Mouse (Mus musculus): ENCODE data around the gene Rnf24.
"Not testable (repeated sequence)": the region's sequence is repeated elsewhere in the genome, so short reads cannot be mapped to it uniquely, and the experiment has no call there.

Rnf24 gene

GRCm38 (mm10) chr2:131337602-131338001 lies 15.1 kb downstream of the Rnf24 start:
- DNase-seq (ENCODE audit: low spot score): no peak

GRCm38 (mm10) chr2:131330548-131330947 lies 22.1 kb downstream of the Rnf24 start:
- DNase-seq (ENCODE audit: low spot score): no peak

GRCm38 (mm10) chr2:131328981-131329380 lies 23.7 kb downstream of the Rnf24 start:
- no peak for DNase-seq (ENCODE audit: low spot score)

GRCm38 (mm10) chr2:131326044-131326443 lies 26.6 kb downstream of the Rnf24 start:
- DNase-seq (ENCODE audit: low spot score): no peak

- no peak for DNase-seq (ENCODE audit: low spot score)
Observed at GRCm38 (mm10) chr2:131323675-131324074, 29.0 kb downstream of the Rnf24 start.

GRCm38 (mm10) chr2:131321192-131321591 lies 31.5 kb downstream of the Rnf24 start:
- DNase-seq (ENCODE audit: low spot score): not testable (repeated sequence)

GRCm38 (mm10) chr2:131319401-131319800 lies 33.3 kb downstream of the Rnf24 start:
- no peak for DNase-seq (ENCODE audit: low spot score)

GRCm38 (mm10) chr2:131316167-131316566 lies 36.5 kb downstream of the Rnf24 start:
- DNase-seq (ENCODE audit: low spot score): no peak

GRCm38 (mm10) chr2:131309296-131309695 lies 43.4 kb downstream of the Rnf24 start:
- no peak for DNase-seq (ENCODE audit: low spot score)

GRCm38 (mm10) chr2:131307822-131308221 lies 44.9 kb downstream of the Rnf24 start:
- no peak for DNase-seq (ENCODE audit: low spot score)

- DNase-seq (ENCODE audit: low spot score): no peak
Observed at GRCm38 (mm10) chr2:131307391-131307790, 45.3 kb downstream of the Rnf24 start.

GRCm38 (mm10) chr2:131305226-131305625 lies 47.5 kb downstream of the Rnf24 start:
- not testable (repeated sequence) for DNase-seq (ENCODE audit: low spot score)

- DNase-seq (ENCODE audit: low spot score): no peak
Observed at GRCm38 (mm10) chr2:131304497-131304896, 48.2 kb downstream of the Rnf24 start.

- DNase-seq (ENCODE audit: low spot score): no peak
Observed at GRCm38 (mm10) chr2:131301635-131302034, 51.1 kb downstream of the Rnf24 start.

GRCm38 (mm10) chr2:131300485-131300884 lies 52.2 kb downstream of the Rnf24 start:
- no peak for DNase-seq (ENCODE audit: low spot score)

- not testable (repeated sequence) for DNase-seq (ENCODE audit: low spot score)
Observed at GRCm38 (mm10) chr2:131298674-131299073, 54.0 kb downstream of the Rnf24 start.

- no peak for DNase-seq (ENCODE audit: low spot score)
Observed at GRCm38 (mm10) chr2:131296746-131297261, 55.9 kb downstream of the Rnf24 start.

- no peak for DNase-seq (ENCODE audit: low spot score)
Observed at GRCm38 (mm10) chr2:131290669-131291068, 62.0 kb downstream of the Rnf24 start.

- no peak for DNase-seq (ENCODE audit: low spot score)
Observed at GRCm38 (mm10) chr2:131286276-131286675, 66.4 kb downstream of the Rnf24 start.

GRCm38 (mm10) chr2:131281596-131281995 lies 71.1 kb downstream of the Rnf24 start:
- DNase-seq (ENCODE audit: low spot score): no peak

GRCm38 (mm10) chr2:131276722-131277121 lies 76.0 kb downstream of the Rnf24 start:
- no peak for DNase-seq (ENCODE audit: low spot score)

GRCm38 (mm10) chr2:131275493-131275892 lies 77.2 kb downstream of the Rnf24 start:
- no peak for DNase-seq (ENCODE audit: low spot score)

- DNase-seq (ENCODE audit: low spot score): no peak
Observed at GRCm38 (mm10) chr2:131265056-131265455, 87.6 kb downstream of the Rnf24 start.

- no peak for DNase-seq (ENCODE audit: low spot score)
Observed at GRCm38 (mm10) chr2:131264027-131264426, 88.7 kb downstream of the Rnf24 start.

Measured in urinary bladder, postnatal 10 days (tissue).